Mouse (Mus musculus) small intestine, adult 2 months (tissue): ENCODE results near the gene P2ry10b.

Experiments used
- CTCF ChIP-seq: fragments of 200-500 bp; IDR thresholded peaks from 2 replicates; pipeline ENCODE4 v1.5.1; 2012; ENCODE audit warnings: low read depth, mild to moderate bottlenecking, control low read depth, inconsistent platforms, low read length, moderate library complexity, mixed read lengths; ENCODE audit not compliant: insufficient replicate concordance, insufficient read length; ENCODE audit errors: extremely low read depth
- POLR2A ChIP-seq: fragments of 200-500 bp; IDR thresholded peaks from 2 replicates; pipeline ENCODE4 v1.6.1; 2012; ENCODE audit warnings: low read depth, mild to moderate bottlenecking, control low read depth, inconsistent platforms, low read length, moderate library complexity

- TF ChIP-seq CTCF: no peak
- TF ChIP-seq POLR2A: no peak
Measured at GRCm38 (mm10) chrX:107143184-107143583, 5.5 kb upstream of the P2ry10b start.
